Mouse (Mus musculus): ENCODE results near the gene Vsig8.
A peak's percentile ranks its signal among the peaks of the same experiment; 100 is the strongest.

Vsig8 gene

DNA sequence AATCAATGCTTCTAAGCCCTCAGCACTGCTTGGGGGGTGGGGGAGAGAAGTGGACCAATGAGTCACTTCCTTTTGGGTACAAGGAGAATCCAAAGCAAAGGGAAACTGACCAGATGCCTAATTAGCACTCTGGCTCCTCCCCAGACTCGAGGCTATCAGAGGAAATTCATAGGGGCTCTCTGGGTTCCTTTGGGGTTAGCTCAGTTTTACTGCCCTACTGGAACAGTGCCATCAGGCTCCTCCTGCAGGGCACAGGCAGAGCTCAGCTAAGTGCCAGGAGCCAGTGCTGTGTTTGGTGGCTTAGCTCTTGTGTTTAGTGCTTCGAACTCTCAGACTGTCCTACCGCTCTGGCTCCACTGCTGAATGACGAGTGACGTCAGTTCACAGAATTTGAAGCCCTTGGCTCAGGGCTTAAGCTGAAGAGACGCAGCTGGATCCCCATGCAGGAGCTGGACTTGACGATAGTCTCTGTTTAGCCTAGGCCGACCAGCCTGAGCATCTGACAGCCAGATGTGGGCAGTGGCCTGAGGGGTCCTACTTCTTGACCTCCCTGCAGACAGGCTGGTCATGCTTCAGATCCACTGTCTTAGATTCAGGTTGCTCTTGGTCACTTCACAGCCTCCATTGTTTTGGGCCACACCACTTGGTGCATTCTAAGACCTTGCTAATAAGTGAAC is 25.1 kb upstream of the Vsig8 start:
- no peak for DNase-seq

- peak; percentile 55 to 79 for DNase-seq
Observed at GRCm38 (mm10) chr1:172532551-172532950, 23.2 kb upstream of the Vsig8 start.

- no peak for DNase-seq
Observed at GRCm38 (mm10) chr1:172535116-172535515, 20.6 kb upstream of the Vsig8 start.

- no peak for DNase-seq
Observed at GRCm38 (mm10) chr1:172539827-172540226, 15.9 kb upstream of the Vsig8 start.

GRCm38 (mm10) chr1:172540283-172540820 is 15.4 kb upstream of the Vsig8 start:
- DNase-seq = no peak

- DNase-seq = no peak
Observed at GRCm38 (mm10) chr1:172546062-172546461, 9.7 kb upstream of the Vsig8 start.

- DNase-seq = no peak
Observed at GRCm38 (mm10) chr1:172548501-172548900, 7.2 kb upstream of the Vsig8 start.

- DNase-seq = peak in 1 of 2 experiments; percentile 54
Observed at GRCm38 (mm10) chr1:172549314-172549713, 6.4 kb upstream of the Vsig8 start.

DNA sequence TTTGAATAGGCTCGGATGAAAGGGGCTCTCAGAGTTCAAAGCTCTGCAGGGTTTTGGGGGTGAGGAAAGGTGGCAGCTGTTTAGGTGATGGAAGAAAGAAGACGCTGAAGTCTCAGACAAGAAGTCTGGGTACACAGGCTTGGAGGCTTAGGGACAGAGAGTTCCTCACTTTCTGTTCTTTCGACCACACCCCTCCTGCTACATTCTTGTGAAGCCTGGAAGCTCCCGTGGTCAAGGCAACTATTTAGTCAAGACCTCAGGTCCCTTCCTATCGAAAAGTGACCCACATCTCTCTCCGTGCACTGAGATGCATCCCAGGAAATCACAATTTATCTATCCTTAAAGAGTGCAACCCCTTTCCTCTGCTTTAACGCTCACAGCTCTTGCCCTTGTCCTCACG is 6.0 kb upstream of the Vsig8 start:
- DNase-seq = no peak

DNA sequence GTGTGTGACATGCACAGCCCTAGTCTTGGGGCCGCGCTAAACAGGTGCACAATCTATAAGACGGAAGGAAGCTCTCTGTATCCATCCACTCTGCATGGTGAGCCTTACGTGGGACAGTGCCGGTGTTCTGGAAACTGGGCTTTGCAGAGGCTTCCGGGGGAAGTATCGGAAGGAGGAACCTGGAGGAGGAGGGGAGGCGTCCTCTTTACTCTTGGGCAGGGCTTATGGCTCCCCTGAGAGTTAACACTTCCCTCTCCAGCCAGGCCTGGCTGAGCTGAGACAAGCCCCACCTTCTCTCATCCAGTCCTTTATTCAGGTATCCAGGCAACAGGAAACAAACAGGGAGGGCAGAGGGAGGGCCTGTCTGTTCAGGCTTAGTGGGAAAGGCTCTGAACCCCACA is 5.2 kb upstream of the Vsig8 start:
- DNase-seq = peak; percentile 64 to 79

DNA sequence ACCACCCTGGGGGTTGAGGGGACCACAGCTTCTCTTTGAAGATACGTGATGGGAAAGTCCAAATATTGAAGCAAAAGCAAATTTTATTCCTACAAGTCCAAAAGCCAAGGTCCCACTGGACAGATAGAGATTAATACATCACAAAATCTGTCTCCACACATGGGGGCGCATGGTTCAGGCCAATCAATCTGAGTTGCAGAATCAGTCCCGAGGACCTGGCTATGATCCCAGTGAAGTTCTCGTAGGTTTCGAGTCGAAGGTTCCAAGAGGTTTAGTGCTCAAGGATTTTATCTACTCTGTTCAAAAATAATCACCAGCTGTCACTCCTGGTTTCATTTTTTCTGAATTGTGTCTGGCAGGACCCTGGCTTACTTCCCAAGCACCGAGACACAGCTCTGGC is 4.7 kb upstream of the Vsig8 start:
- DNase-seq = no peak

GRCm38 (mm10) chr1:172552623-172553022 is 3.1 kb upstream of the Vsig8 start:
- peak; percentile 43 to 58 for DNase-seq

DNA sequence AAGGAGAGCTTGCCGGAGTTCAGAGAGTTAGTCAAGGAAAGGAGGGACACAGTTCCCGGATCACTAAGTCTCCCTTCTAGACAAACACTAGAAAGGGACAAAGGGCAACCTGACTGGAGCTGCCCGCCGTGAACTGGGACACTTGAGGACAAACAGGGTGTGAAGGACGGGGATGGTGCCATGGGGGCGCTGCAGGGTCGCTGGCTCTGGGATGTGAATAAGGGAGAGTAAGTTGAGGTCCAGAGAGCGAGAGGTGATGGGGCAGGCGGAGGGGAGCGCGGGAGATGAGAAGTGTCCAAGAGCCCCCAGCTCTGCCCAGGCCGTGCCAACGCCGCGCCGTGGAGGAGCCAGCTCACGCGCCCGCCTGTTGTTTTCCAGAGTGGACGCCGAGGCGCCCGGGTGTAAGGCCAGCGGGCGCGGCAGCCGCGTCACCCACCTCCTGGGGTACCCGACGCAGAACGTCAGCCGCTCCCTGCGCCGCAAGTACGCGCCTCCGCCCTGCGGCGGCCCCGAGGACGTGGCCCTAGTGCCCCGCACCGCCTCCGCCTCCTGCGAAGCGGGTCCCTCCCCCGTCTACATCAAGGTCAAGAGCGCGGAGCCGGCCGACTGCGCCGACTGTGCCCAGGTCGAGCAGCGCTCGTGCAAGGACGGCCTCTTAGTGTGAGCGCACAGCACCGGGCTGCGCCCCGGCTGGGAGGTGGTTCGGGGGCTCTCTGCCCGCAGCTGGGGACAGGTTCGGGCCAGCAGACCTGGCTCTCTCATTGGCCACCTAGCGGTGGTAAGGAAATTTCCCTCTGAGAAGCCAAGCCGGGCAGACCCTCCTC is 7.1 kb downstream of the Vsig8 start:
- DNase-seq = peak; percentile 78 to 89

DNA sequence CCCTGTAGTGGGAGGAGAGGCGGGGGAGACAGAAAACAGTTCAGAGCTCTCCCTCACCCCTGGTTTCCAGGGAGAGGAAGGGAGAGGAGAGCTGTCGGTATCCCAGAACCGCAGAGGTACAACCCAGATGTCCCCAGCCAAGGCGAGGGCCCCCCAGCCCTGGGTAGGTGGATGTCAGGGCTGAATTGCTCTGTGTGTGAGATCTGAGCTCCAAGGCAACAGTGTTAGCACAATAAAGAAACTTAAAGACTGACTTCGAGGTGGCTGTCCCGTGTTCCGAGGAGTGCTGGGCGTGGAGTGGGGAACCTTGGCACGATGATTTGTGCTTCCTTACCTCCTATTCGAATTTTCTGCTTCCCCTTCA is 7.7 kb downstream of the Vsig8 start:
- no peak for DNase-seq

GRCm38 (mm10) chr1:172566131-172566530 is 10.4 kb downstream of the Vsig8 start:
- no peak for DNase-seq

DNA sequence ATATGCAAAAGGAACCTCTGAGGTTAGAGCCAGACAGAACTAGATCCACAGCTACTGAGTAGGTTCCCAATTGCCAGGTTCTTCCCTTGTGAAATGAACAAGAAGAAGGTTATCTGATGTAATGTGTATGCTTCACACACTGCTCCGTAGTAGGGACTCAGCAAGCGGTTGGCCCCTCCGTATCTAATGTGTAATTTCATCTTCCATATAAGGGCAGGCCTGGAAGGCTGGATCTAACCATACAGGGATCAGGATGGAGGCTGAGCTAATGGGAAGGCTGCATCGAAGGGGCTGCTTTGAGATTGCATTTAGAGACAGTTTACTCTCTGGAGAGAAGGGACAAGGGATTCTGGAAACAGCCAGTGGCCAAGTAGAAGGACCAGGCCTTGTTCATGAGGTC is 12.0 kb downstream of the Vsig8 start:
- DNase-seq = no peak

DNA sequence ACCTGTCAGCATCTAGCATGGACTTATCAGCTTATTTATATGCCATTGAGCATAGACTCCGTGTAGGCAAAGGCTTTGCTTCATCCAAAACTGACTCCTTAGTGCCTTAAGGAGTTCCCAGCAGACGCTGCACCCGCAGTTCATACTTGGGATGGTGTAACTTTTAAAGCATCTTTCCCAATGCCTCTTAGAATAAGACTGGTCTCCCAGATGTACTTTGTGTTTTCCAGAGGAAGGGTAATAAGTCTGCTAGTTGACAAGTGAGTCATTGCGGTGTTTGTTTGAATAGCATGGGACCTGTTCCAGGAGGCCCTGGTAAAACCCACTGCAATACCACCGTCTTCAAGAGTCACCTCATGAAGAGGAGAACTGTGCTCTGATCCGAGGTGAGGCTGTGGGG is 24.4 kb downstream of the Vsig8 start:
- no peak for DNase-seq

DNA sequence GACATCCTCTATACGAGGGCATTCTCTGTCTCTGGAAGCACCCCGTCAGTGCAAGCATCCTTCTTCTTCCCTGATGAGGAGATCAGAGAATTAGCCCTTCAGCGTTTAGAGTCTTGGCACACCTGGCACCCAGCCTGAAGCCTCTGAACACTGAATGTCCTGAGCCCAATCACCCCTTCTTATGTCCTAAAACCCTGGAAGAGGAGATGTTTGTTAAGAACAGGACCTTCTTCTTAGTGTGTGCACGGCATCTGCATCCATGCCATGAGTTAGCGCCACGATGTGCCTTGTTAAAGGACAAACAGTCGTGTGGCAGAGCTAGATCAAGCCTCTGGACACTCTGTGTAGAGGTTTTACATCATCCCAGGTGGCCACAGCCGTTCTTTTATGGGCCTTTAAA is 26.7 kb downstream of the Vsig8 start:
- DNase-seq = no peak

GRCm38 (mm10) chr1:172584271-172584670 is 28.5 kb downstream of the Vsig8 start:
- no peak for DNase-seq

GRCm38 (mm10) chr1:172585026-172585425 is 29.3 kb downstream of the Vsig8 start:
- no peak for DNase-seq

DNA sequence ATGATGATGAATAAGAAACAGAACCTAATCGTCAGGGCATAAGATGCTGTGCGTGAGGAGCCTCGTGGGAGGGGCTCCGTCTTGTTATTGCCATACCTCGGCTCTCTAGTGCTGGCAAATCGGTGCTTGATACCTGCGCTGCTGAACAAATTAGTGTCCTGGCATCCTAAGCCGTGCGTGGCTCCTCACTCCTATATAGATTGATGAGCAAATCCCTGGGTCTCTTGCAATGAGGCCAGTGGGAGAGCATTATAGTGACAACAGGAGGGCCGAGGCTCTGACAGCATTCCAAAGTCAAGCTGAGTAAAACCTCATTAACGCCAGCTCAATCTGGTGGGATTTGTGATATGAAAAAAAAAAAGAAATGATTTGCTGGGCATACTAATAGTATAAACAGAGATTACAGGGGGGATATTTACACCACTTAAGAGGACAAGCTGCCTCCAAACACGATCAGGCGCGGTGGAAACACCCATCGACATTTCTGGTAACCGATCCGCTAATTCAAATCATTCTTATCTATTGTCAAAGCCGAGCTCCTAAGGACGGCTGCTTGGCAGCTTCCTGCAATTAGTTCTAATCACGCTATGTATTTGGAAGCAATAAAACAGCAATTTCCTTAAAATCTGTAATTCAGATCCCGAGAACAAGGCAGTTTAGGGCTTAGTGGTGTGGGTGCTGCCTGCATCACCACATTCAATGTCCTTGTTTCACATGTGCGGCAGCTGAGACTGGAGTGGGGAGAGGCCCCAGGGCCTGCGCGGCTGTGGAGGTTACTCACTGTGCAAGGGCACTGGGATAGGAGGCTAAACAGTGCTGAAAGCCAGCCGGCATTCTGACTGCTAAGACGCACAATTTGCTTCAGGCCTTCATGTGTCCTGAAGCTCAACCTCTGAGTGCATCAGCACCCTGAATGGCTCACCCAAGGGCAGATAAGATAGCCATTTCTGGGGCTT is 30.2 kb downstream of the Vsig8 start:
- DNase-seq = no peak

GRCm38 (mm10) chr1:172590385-172590784 is 34.6 kb downstream of the Vsig8 start, which contains the start of gene Slamf8:
Gene Slamf8, minus strand, starts transcription at chr1:172590568.
- DNase-seq = peak in 1 of 2 experiments; percentile 47

GRCm38 (mm10) chr1:172593321-172593720 is 37.6 kb downstream of the Vsig8 start:
- DNase-seq = no peak
